Mouse (Mus musculus): Measurements from ENCODE around the gene C2cd2l. TPM values are rescaled to one million over a fixed set of nuclear protein-coding genes. Genes with fewer than 3 reads are reported as not detected.

The C2cd2l gene
- polyA plus RNA-seq (2014; fragmentation: Illumina TruSeq; extraction: RNeasy Lipid Tissue Mini Kit (QIAGEN cat#74804)): 0.63 TPM

DNA sequence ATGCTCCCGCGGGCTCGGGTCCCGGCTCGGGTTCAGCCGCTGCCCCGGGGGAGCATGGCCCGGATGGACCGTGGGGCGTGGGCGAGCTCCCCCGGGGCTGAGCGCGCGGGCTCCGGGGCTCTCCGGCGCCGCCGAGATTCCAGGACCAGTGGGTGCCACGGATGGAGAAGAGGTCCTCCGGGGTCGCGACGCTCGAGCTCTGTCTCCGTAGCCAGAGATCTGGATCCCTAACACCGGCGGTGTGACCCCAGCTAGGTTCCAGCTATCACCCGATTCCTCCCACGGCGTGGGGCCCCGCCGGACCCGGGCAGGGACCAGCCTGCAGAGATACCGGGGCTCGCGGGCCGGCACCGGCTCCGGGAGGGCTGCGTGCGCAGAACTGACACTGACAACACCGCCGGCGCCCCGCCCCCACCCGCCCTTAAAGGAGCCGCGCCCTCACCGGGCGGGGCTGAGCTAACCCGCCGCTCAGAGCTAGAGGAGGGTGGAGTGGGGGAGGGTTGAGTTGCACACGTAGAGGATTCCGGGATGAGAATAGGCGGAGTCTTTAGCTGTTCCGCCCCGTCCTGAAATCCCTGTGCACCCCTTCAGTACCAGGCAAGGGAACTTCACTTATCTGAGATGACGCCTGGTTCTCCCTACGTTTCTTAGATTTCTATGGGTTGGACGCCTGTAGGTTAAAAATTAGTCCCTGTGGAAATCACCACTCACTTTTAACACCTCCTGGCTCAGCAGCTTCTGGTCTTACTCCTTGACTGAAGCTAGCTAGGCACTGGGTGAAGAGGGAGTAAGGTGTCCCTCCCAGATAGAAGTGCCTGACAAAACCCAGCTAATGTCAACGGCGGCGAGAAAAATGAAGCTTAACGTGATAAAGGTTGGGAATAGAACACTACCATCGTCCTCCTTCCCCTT lies at the start of gene C2cd2l:
Gene C2cd2l, minus strand, starts transcription at position 399 of the 912 bp plus-strand sequence.

DNA sequence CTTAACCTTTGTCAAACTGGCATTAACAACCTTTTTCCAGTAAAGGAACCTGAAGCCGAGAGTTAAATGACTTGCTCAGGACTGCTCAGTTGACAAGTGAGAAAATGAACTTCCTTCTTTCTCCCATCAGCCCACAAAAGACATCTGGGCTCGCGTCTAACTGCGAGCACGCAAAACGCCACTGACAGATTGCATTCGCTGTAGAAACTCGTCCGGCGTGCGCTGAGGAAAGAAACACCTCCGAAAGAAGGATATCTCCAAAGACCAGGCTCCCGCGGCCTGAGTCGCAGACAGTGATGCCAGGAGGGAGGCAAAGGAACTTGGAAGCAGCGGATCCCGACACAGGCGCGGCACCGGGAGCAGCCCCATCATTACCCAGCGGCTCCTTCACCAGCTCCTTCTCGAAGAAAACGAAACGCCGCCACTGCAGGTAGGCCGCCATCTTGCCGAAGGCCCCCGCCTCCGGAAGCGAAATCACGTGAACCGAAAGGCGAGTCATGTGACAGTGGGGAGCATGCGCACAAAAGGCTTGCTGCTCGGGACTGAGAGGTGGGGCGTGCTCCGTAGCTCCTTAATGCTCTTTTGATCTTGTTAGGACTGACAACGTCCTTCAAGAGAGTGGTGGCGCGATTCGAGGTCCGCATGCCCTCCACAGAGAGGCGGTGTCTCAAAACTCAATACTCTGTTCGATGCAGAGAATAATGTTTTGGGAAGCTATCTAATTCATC lies 41.3 kb upstream of the C2cd2l start, which contains the start of gene Vps11:
Gene Vps11, minus strand, starts transcription at position 481 of the 728 bp plus-strand sequence.

DNA sequence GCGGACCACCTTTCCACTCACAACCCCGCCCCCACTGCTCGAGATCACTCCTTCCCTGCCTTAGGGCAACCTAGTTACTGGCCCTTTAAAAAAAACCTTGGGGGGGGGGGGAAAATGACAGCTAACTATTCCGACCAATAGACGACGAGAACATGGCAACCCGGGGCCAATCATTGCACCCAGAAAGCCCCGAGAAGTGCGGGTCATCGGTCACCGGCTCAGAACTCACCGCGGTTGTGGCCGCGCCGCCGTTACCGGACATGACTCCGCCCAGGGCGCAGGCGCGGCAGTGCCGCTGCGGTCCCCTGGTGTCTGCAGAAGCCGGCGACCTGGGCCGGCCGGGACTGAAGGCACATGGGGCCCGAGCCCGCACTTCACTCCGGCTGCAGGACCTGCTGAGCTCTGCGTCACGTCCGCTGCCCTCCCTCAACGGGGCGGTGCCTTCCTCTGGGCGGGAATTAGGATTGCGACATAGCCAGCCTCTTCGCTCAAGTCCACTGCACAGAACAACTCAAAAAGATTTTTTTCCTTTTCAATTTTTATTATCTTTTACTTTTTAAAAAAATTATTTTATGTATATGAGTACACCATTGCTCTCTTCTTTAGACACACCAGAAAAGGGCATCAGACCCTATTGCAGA lies 23.8 kb upstream of the C2cd2l start, which contains the start of gene Hmbs:
Gene Hmbs, minus strand, starts transcription at position 448 of the 641 bp plus-strand sequence.

DNA sequence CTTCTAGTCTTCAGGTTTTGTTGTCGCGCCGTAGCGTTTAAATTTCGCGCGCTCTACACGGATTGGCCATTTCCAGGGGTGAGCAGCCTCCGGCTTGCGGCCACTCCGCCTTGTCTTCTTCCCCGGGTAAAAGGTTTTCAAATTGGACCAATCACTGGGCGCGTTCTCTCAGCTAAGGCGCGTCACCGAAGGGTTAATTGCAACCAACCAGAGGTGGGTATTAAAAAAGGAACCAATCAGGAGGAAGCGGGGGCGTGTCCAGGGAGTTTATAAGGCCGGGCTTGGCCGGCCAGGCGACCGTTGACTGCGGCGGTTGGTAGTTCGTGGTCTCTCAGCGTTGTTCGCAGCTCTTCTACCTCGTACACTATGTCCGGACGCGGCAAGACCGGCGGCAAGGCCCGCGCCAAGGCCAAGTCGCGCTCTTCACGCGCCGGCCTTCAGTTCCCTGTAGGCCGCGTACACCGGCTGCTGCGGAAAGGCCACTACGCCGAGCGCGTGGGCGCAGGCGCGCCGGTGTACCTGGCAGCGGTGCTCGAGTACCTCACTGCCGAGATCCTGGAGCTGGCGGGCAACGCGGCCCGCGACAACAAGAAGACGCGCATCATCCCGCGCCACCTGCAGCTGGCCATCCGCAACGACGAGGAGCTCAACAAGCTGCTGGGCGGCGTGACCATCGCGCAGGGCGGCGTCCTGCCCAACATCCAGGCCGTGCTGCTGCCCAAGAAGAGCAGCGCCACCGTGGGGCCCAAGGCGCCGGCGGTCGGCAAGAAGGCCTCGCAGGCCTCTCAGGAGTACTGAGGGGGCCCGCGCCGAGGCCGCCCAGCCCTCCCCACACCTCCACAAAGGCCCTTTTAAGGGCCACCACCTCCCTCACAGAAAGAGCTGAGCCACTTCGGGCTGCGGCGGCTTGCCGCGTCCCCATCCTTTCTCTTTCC lies 14.6 kb upstream of the C2cd2l start, which contains the start of gene H2afx:
Gene H2afx, plus strand, starts transcription at position 299 of the 935 bp plus-strand sequence.

DNA sequence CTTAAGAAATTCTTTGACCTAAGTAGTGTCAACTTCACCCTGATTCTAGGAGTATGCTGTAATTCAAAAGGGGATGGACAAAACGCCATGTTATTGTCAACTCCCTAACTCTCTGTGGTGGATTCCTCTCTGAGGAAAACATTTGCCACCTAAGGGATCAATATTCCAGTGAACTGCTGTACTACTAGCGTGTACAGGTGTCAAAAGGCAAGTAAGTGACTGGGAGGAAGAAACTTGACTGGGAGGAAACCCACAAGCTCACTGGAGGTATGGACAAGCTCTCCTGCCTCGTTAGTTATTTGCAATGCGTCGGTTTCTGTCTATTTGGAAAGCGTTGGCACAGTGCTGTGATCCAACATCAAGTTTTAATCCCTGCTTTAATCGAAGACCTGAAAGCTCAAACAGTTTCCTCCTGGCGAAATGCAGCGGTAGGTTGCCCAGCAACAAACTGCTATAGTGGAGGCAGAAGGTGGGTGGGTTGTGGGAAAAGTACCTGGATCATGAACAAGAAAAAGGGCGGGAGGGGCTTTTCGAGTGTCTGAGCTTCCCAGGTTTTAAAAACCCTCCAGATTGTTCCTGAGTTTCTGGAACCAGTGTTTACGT lies 5.8 kb upstream of the C2cd2l start, which contains the start of gene Dpagt1:
Gene Dpagt1, plus strand, starts transcription at position 252 of the 603 bp plus-strand sequence.

DNA sequence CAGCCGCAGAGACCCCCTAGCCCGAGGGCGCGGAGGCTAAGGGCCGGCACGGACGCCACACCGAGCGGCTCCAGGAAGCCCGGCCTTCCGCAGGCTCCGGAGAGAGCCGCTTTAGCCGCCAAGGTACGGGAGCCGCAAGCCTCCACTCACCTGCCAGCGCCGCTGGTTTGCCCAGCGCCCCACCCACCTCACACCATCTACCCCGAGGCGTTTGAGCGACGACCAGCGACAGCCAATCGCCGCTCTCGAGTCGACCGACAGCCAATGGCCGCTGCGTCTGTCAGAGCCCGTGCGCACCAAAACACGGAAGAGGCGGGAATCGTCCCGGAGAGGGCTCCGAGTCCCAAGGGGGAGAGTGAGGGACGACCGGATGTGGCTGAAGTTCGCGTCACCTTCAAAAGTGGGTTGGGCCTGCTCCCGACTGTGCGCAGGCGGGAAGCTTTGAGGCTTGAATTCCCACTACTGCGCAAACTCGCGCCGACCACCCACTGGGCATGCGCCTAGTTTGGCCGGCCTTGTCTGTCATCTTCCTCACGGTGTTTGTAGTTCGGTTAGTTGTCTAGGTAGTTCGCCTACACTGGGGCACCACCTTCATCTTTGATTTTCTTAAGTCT lies 14.5 kb downstream of the C2cd2l start, which contains the start of gene Hinfp:
Gene Hinfp, minus strand, starts transcription at position 206 of the 614 bp plus-strand sequence.

DNA sequence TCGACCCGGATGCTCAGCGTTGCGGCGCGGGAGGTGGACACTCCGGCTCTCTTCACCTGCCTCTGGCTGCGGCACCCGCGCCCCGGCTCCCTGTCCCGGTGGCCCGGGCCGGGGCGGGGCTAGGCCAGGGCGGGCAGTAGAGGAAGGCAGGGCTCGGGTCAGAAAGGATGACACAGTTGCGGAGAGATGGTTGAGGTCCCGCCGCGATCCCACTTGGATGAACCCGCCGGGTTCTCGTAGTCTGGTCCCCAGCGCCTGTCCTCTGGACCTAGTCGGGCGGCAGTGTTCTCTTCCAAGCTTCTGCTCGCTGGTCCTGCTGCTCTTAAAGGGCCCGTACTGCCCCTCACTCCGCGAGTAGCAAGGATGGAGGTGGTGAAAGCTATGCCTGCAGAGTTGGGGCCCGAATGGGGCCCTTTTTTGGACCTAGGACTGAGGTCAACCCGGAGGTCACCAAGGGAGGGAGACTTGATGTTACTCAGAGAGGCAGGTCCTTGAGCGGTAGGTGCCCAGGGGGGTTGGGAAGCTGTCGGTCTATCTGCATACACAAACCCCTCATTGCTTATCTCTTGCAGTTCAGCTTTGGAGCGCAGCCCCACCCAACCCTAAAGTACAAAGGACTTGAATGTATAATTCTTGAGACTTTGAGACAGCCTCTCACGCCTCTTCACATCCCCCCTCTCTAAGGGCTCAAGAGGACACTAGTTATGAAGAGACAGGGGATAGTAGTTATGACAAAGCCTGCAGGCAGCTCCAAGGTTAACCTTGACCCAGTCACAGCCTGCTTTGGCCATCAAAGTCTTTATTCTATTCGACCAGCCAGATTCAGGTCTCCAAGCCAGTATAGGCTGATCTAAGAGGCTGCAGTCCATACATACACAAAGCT lies 31.8 kb downstream of the C2cd2l start, which contains the start of gene Abcg4:
Gene Abcg4, minus strand, starts transcription at position 540 of the 883 bp plus-strand sequence.

DNA sequence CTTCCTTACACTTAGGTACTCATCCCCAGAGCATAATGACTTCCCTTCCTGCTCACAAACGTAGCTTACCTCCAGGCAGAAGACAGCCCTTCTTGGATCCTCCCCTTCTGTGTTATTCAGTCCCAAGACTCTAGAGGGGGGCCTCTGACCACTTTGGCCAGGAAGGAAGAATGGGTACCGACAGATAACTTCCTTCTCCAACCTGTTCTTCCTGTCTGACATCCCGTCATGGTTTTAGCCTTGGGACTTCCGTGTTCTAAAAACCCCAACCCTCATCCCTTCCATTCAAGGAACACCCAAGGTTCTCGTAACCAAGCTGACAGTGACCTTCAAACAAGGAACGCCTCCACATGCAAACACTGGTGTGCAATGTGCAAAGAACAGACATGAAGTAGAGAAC lies 51.7 kb downstream of the C2cd2l start, which contains the start of gene Nlrx1:
Gene Nlrx1, minus strand, starts transcription at position 168 of the 400 bp plus-strand sequence.

Other genes starting within 250 kb of the C2cd2l start
- gene Mfrp, start 218.6 kb downstream of the C2cd2l start, polyA plus RNA-seq (2014; fragmentation: Illumina TruSeq; extraction: RNeasy Lipid Tissue Mini Kit (QIAGEN cat#74804)): not detected
- not detected for gene C1qtnf5, start 213.0 kb downstream of the C2cd2l start, polyA plus RNA-seq (2014; fragmentation: Illumina TruSeq; extraction: RNeasy Lipid Tissue Mini Kit (QIAGEN cat#74804))
- gene Gm49380, start 206.8 kb downstream of the C2cd2l start, polyA plus RNA-seq (2014; fragmentation: Illumina TruSeq; extraction: RNeasy Lipid Tissue Mini Kit (QIAGEN cat#74804)): 0.43 TPM
- 1.1 TPM for gene Rnf26, start 206.8 kb downstream of the C2cd2l start, polyA plus RNA-seq (2014; fragmentation: Illumina TruSeq; extraction: RNeasy Lipid Tissue Mini Kit (QIAGEN cat#74804))
- gene Mcam, start 185.8 kb downstream of the C2cd2l start, polyA plus RNA-seq (2014; fragmentation: Illumina TruSeq; extraction: RNeasy Lipid Tissue Mini Kit (QIAGEN cat#74804)): 23.9 TPM
- 36.8 TPM for gene Cbl, start 86.2 kb downstream of the C2cd2l start, polyA plus RNA-seq (2014; fragmentation: Illumina TruSeq; extraction: RNeasy Lipid Tissue Mini Kit (QIAGEN cat#74804))
- 4.9 TPM for gene Ccdc153, start 79.6 kb downstream of the C2cd2l start, polyA plus RNA-seq (2014; fragmentation: Illumina TruSeq; extraction: RNeasy Lipid Tissue Mini Kit (QIAGEN cat#74804))
- not detected for gene Pdzd3, start 68.8 kb downstream of the C2cd2l start, polyA plus RNA-seq (2014; fragmentation: Illumina TruSeq; extraction: RNeasy Lipid Tissue Mini Kit (QIAGEN cat#74804))
- gene Nlrx1, start 51.7 kb downstream of the C2cd2l start, polyA plus RNA-seq (2014; fragmentation: Illumina TruSeq; extraction: RNeasy Lipid Tissue Mini Kit (QIAGEN cat#74804)): not detected
- 0.14 TPM for gene Abcg4, start 31.7 kb downstream of the C2cd2l start, polyA plus RNA-seq (2014; fragmentation: Illumina TruSeq; extraction: RNeasy Lipid Tissue Mini Kit (QIAGEN cat#74804))
- gene Hinfp, start 14.6 kb downstream of the C2cd2l start, polyA plus RNA-seq (2014; fragmentation: Illumina TruSeq; extraction: RNeasy Lipid Tissue Mini Kit (QIAGEN cat#74804)): 15.0 TPM
- gene Dpagt1, start 5.7 kb upstream of the C2cd2l start, polyA plus RNA-seq (2014; fragmentation: Illumina TruSeq; extraction: RNeasy Lipid Tissue Mini Kit (QIAGEN cat#74804)): 11.4 TPM
- 9.2 TPM for gene H2afx, start 14.4 kb upstream of the C2cd2l start, polyA plus RNA-seq (2014; fragmentation: Illumina TruSeq; extraction: RNeasy Lipid Tissue Mini Kit (QIAGEN cat#74804))
- 26.6 TPM for gene Hmbs, start 23.9 kb upstream of the C2cd2l start, polyA plus RNA-seq (2014; fragmentation: Illumina TruSeq; extraction: RNeasy Lipid Tissue Mini Kit (QIAGEN cat#74804))
- gene Vps11, start 41.4 kb upstream of the C2cd2l start, polyA plus RNA-seq (2014; fragmentation: Illumina TruSeq; extraction: RNeasy Lipid Tissue Mini Kit (QIAGEN cat#74804)): 11.1 TPM
- 22.1 TPM for gene Hyou1, start 59.2 kb upstream of the C2cd2l start, polyA plus RNA-seq (2014; fragmentation: Illumina TruSeq; extraction: RNeasy Lipid Tissue Mini Kit (QIAGEN cat#74804))
- gene Slc37a4, start 76.6 kb upstream of the C2cd2l start, polyA plus RNA-seq (2014; fragmentation: Illumina TruSeq; extraction: RNeasy Lipid Tissue Mini Kit (QIAGEN cat#74804)): 1.4 TPM
- 968 TPM for gene Rps25, start 86.9 kb upstream of the C2cd2l start, polyA plus RNA-seq (2014; fragmentation: Illumina TruSeq; extraction: RNeasy Lipid Tissue Mini Kit (QIAGEN cat#74804))
- 28.7 TPM for gene Trappc4, start 87.3 kb upstream of the C2cd2l start, polyA plus RNA-seq (2014; fragmentation: Illumina TruSeq; extraction: RNeasy Lipid Tissue Mini Kit (QIAGEN cat#74804))
- 4.1 TPM for gene Ccdc84, start 98.3 kb upstream of the C2cd2l start, polyA plus RNA-seq (2014; fragmentation: Illumina TruSeq; extraction: RNeasy Lipid Tissue Mini Kit (QIAGEN cat#74804))
- gene Foxr1, start 120.9 kb upstream of the C2cd2l start, polyA plus RNA-seq (2014; fragmentation: Illumina TruSeq; extraction: RNeasy Lipid Tissue Mini Kit (QIAGEN cat#74804)): 0.54 TPM
- gene Upk2, start 134.7 kb upstream of the C2cd2l start, polyA plus RNA-seq (2014; fragmentation: Illumina TruSeq; extraction: RNeasy Lipid Tissue Mini Kit (QIAGEN cat#74804)): not detected
- gene Bcl9l, start 162.5 kb upstream of the C2cd2l start, polyA plus RNA-seq (2014; fragmentation: Illumina TruSeq; extraction: RNeasy Lipid Tissue Mini Kit (QIAGEN cat#74804)): 2.6 TPM
- not detected for gene Cxcr5, start 241.6 kb upstream of the C2cd2l start, polyA plus RNA-seq (2014; fragmentation: Illumina TruSeq; extraction: RNeasy Lipid Tissue Mini Kit (QIAGEN cat#74804))

Measured in ovary, adult 10 weeks (tissue).